Mouse (Mus musculus) bone marrow macrophage, adult 2 months (primary cell): ENCODE results near the gene Mrc2.

Experiments
- CTCF ChIP-seq: IDR thresholded peaks from 2 replicates; pipeline ENCODE4 v1.5.1; 2012; ENCODE audit warnings: low read depth, mild to moderate bottlenecking, low read length, moderate library complexity
- POLR2A ChIP-seq: IDR thresholded peaks from 2 replicates; pipeline ENCODE4 v1.6.1; 2012; ENCODE audit warnings: mild to moderate bottlenecking, low read depth, low read length, borderline replicate concordance

DNA sequence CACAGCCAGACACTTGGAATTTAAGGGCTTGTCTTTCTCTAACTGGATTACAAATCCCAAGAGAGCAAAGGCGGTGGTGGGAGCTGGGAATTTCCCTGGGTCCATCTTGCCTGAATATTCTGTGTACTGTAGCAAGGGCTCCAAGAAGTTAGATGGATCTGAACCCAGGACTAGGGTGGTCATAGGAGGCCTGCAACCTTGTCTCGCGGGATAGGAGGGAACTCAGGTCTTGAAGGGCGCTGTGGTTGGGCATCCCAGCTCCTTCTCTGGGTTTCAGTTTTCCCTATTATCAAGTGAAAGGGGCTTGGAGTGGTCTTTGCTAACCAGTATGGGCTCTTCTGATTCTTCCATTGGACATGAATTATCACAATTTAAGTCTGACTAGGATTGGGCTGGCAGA lies 23.7 kb downstream of the Mrc2 start:
- TF ChIP-seq POLR2A, result no peak
- TF ChIP-seq CTCF, result no peak
